Mouse (Mus musculus): ENCODE data around the gene Snap91. TPM values are rescaled to one million over a fixed set of nuclear protein-coding genes. Genes with fewer than 3 reads are reported as not detected.
A peak's percentile ranks its signal among the peaks of the same experiment; 100 is the strongest.

Snap91 gene
- polyA plus RNA-seq, 1 experiment from 2014 or later: 0.45 TPM

DNA sequence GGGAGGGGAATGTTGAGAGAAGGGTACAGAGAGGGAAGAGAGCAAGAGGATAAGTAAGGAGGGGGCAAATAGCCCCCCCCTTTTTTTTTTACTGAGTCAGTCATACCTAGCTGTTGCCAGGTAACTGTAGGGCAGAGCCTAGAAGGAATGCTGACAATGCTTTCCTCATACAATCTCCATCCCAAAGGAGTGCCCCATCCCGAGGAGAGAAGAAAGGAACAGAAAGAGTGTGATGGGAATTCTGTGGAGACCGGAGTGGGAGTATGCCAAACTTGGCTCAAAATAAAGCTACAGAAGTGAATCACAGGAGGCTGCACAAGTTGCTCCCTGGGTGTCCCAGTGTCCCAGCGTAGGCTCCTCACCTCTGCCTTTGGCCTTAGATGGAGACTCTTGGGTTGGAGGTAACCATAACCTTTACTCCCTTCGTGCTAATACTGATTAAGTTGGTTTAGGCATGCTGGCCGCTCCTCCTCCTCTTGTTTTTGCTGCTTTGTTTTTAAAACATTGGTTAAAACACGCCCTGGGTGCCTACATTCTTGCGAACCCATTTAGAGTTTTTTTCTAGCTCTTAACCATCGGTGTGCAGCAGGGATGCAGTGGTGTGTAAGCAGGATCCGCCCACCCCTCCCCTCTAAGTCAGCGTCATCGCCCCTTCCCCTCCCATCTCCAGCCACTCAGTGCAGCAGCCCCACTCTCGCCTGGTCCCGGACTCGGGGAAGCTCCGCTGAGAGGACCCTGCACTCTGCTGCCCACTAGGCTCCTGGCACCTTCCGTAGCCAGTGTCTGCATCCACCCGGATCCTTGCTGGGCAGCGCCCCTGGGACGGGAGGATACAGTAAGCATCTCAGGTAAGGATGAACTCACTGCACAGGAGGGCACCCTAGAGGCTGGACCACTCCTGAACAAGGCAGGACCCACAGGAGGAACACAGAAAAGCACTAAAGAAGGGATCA is 137.2 kb downstream of the Snap91 start, which contains the start of gene Prss35:
TSS of gene Prss35 (plus strand) at position 691 of the 953 bp plus-strand sequence.
- whole genome bisulfite sequencing: 4% methylated on average over 19 of the region's 19 CpGs

DNA sequence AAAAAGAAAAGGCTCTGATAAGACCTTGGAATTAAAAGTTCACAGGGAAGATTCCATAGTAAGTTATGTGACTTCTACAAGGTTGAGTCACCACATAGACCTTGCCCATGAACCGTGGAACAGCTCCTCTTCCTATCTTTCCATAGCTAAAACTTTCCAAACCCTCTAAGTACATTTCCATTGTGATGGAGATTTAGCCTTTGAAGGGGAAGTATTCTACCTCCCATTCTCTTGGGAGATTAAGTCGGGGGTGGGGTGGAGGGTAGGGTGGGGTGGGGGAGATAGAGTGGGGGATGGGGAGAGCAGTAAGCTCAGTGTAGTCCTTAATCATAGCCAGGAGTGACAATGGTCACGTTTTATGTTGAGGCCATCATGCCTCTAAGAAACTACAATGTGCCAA is 140.5 kb downstream of the Snap91 start:
- no peaks in the 10 kb centered on the region for H3K36me3 ChIP-seq (ENCODE audit: insufficient read depth, low read length)
- ATAC-seq: no peak

More for the DNA sequence above, 137.2 kb downstream of the Snap91 start, which contains the start of gene Prss35:
- Histone ChIP-seq H3K9ac (replicated peaks; ENCODE audit: low read depth) (no peak within 1 kb of the TSS), H3K27me3 (replicated peaks; ENCODE audit: insufficient read depth, low read length) (no peaks in the 10 kb centered on the region), H3K4me3 (ENCODE audit: low read depth, low read length) (0 out of 2 replicates have a peak within 1 kb of the TSS, but pooled peaks have one; percentile 5), H3K27ac (ENCODE audit: low read length) (no peak within 1 kb of the TSS), H3K4me1 (ENCODE audit: insufficient read depth, low read depth, low read length) (no peaks in the 10 kb centered on the region), H3K9me3 (ENCODE audit: low read length) (no peaks in the 10 kb centered on the region), H3K4me2 (replicated peaks; ENCODE audit: low read depth, low read length) (peak within 1 kb of the TSS; percentile 37), H3K36me3 (ENCODE audit: insufficient read depth, low read length) (no peaks in the 10 kb centered on the region)
- TF ChIP-seq CTCF (IDR thresholded peaks at IDR 0.05): peak; percentile 39
- no peak for TF ChIP-seq EP300 (IDR thresholded peaks at IDR 0.05)
- ATAC-seq (peak; percentile 27; the same call in 1 of the 2 replicates), DNase-seq (ENCODE audit: low spot score) (peak; percentile 13)

DNA sequence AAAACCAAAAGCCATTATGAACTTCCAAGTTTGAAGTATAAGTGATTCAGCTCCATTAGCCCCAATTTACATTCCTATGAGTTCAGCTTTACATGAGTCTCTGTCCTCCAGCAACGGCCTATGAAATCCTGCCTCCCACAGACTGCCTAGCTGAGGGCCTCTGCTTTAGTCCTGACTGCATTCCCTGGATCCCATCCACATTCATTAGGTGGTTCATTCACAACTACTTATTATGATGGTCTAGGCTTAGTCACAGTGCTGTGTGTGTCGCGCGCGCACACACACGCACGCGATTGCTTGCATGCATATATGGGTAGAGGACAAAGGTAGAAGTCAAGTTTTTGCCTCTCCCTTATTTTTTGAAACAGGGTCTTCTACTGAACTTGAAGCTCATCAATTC is 141.7 kb downstream of the Snap91 start:
- WGBS: 96% methylated on average over 8 of the region's 8 CpGs
- Histone ChIP-seq H3K36me3 (ENCODE audit: insufficient read depth, low read length) (no peaks in the 10 kb centered on the region), H3K4me3 (ENCODE audit: low read depth, low read length) (no peak overlapping the region), H3K4me2 (replicated peaks; ENCODE audit: low read depth, low read length) (no peak overlapping the region), H3K27ac (ENCODE audit: low read length) (no peak overlapping the region), H3K4me1 (ENCODE audit: insufficient read depth, low read depth, low read length) (no peaks in the 10 kb centered on the region), H3K9ac (replicated peaks; ENCODE audit: low read depth) (no peak overlapping the region), H3K9me3 (ENCODE audit: low read length) (no peaks in the 10 kb centered on the region), H3K27me3 (replicated peaks; ENCODE audit: insufficient read depth, low read length) (no peaks in the 10 kb centered on the region)
- TF ChIP-seq EP300 (IDR thresholded peaks at IDR 0.05) (no peak), CTCF (IDR thresholded peaks at IDR 0.05) (no peak)
- DNase-seq (ENCODE audit: low spot score) (no peak), ATAC-seq (no peak)

More for the DNA sequence above, 140.5 kb downstream of the Snap91 start:
- TF ChIP-seq EP300 (IDR thresholded peaks at IDR 0.05): no peak
- TF ChIP-seq CTCF (IDR thresholded peaks at IDR 0.05): no peak
- Histone ChIP-seq H3K4me1 (ENCODE audit: insufficient read depth, low read depth, low read length) (no peaks in the 10 kb centered on the region), H3K4me2 (replicated peaks; ENCODE audit: low read depth, low read length) (no peak overlapping the region), H3K9me3 (ENCODE audit: low read length) (no peaks in the 10 kb centered on the region), H3K27me3 (replicated peaks; ENCODE audit: insufficient read depth, low read length) (no peaks in the 10 kb centered on the region), H3K9ac (replicated peaks; ENCODE audit: low read depth) (no peak overlapping the region), H3K27ac (ENCODE audit: low read length) (no peak overlapping the region), H3K4me3 (ENCODE audit: low read depth, low read length) (no peak overlapping the region)
- WGBS: 42% methylated on average over 3 of the region's 3 CpGs
- DNase-seq (ENCODE audit: low spot score): no peak

DNA sequence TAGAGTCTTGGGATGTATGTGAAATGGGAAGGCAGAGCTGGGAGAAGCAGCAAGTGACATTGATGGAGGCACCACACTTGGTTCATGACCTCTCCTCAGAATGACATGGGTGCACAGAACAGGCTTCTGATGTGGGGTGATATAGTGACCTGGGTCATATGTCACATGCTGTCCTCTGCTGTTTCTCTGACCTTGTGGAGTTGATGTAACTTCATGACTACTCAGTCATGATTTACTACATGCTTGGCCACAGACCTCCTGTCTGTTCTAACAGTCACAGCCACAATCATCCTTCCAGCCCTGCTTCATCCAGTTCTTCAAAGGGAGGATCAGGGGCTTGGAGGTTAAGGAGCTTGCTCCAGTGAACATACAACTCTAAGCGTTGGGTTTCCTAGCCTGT is 142.4 kb downstream of the Snap91 start:
- TF ChIP-seq CTCF (IDR thresholded peaks at IDR 0.05) (no peak), EP300 (IDR thresholded peaks at IDR 0.05) (no peak)
- H3K4me2 ChIP-seq (replicated peaks; ENCODE audit: low read depth, low read length): no peak overlapping the region
- H3K27me3 ChIP-seq (replicated peaks; ENCODE audit: insufficient read depth, low read length): no peaks in the 10 kb centered on the region
- no peaks in the 10 kb centered on the region for H3K4me1 ChIP-seq (ENCODE audit: insufficient read depth, low read depth, low read length)
- 82% methylated on average over 1 of the region's 1 CpGs for WGBS
- no peak for DNase-seq (ENCODE audit: low spot score)
- ATAC-seq: no peak
- no peak overlapping the region for H3K9ac ChIP-seq (replicated peaks; ENCODE audit: low read depth)
- no peaks in the 10 kb centered on the region for H3K9me3 ChIP-seq (ENCODE audit: low read length)
- no peak overlapping the region for H3K4me3 ChIP-seq (ENCODE audit: low read depth, low read length)
- H3K36me3 ChIP-seq (ENCODE audit: insufficient read depth, low read length): no peaks in the 10 kb centered on the region
- no peak overlapping the region for H3K27ac ChIP-seq (ENCODE audit: low read length)

DNA sequence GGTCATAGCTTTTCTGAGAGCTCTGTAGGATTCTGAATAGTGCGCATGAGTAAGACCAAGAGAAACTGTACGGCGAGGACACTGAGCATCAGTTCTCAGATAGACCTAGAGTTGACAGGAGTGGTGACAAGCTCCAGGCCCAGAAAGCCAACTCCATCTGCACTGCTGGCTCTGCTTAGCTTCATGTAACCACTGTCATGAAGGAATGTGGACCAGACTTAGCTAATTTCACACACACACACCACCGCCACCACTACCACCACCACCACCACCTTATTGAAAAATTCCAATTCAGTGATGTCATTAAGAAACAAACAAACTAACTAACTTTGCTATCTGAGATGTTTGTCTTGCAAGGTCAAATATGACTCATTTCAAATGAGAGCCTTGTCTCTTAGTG is 143.5 kb downstream of the Snap91 start:
- H3K4me2 ChIP-seq (replicated peaks; ENCODE audit: low read depth, low read length): no peak overlapping the region
- no peaks in the 10 kb centered on the region for H3K9me3 ChIP-seq (ENCODE audit: low read length)
- TF ChIP-seq EP300 (IDR thresholded peaks at IDR 0.05) (no peak), CTCF (IDR thresholded peaks at IDR 0.05) (no peak)
- no peaks in the 10 kb centered on the region for H3K27me3 ChIP-seq (replicated peaks; ENCODE audit: insufficient read depth, low read length)
- no peak overlapping the region for H3K4me3 ChIP-seq (ENCODE audit: low read depth, low read length)
- H3K4me1 ChIP-seq (ENCODE audit: insufficient read depth, low read depth, low read length): no peaks in the 10 kb centered on the region
- DNase-seq (ENCODE audit: low spot score) (no peak), ATAC-seq (no peak)
- WGBS: 91% methylated on average over 4 of the region's 4 CpGs
- H3K36me3 ChIP-seq (ENCODE audit: insufficient read depth, low read length): no peaks in the 10 kb centered on the region
- no peak overlapping the region for H3K9ac ChIP-seq (replicated peaks; ENCODE audit: low read depth)
- no peak overlapping the region for H3K27ac ChIP-seq (ENCODE audit: low read length)

DNA sequence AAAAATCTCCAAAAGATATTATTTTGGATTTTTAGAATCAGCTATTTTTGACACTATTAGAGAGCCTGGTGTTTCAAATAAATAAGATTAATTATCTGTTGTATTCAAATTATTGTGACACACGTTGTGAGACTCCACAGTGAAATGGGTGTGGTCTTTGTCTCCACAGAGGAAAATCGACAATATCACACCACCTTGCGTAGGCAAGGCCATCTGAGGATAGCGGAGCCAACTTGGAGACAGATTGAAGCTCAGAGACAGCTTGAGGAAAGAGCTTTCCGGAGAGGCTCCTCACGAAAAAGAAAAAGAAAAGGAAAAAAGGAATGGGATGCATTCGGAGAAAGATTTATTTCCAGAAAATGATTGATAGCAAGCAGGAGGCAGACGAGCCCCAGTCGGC is 145.7 kb downstream of the Snap91 start:
- Histone ChIP-seq H3K27ac (ENCODE audit: low read length) (no peak overlapping the region), H3K4me2 (replicated peaks; ENCODE audit: low read depth, low read length) (no peak overlapping the region), H3K4me1 (ENCODE audit: insufficient read depth, low read depth, low read length) (no peaks in the 10 kb centered on the region), H3K9ac (replicated peaks; ENCODE audit: low read depth) (no peak overlapping the region), H3K9me3 (ENCODE audit: low read length) (no peaks in the 10 kb centered on the region), H3K36me3 (ENCODE audit: insufficient read depth, low read length) (no peaks in the 10 kb centered on the region), H3K4me3 (ENCODE audit: low read depth, low read length) (no peak overlapping the region), H3K27me3 (replicated peaks; ENCODE audit: insufficient read depth, low read length) (no peaks in the 10 kb centered on the region)
- DNase-seq (ENCODE audit: low spot score) (no peak), ATAC-seq (no peak)
- WGBS: 60% methylated on average over 9 of the region's 9 CpGs
- no peak for TF ChIP-seq CTCF (IDR thresholded peaks at IDR 0.05)
- no peak for TF ChIP-seq EP300 (IDR thresholded peaks at IDR 0.05)

All from lung, postnatal 0 days (tissue).